Mouse (Mus musculus) embryonic facial prominence, embryonic 11.5 days (tissue): Measurements from ENCODE around the gene Chn2. TPM values are rescaled to one million over a fixed set of nuclear protein-coding genes. Genes with fewer than 3 reads are reported as not detected.

ENCODE experiments used
- ATAC-seq: fragments of 200-750 bp; cut with Nextera tagmentation; replicated peaks from 2 replicates; pipeline ENCODE4 v1.8.0; 2017; ENCODE audit warnings: low read depth; ENCODE audit not compliant: insufficient number of reproducible peaks, low FRiP score, low TSS enrichment
- DNase-seq: peaks from one replicate; pipeline ENCODE4 v3.0.0-alpha.2; 2015; ENCODE audit warnings: low spot score
- H3K27ac ChIP-seq: fragments of 300-500 bp; sonication (generic); replicated peaks from 2 replicates; pipeline ENCODE4 v1.5.1; 2014; ENCODE audit warnings: mild to moderate bottlenecking, low read depth, low read length, control low read depth
- H3K27me3 ChIP-seq: fragments of 300-500 bp; sonication (generic); 2 replicates; pipeline ENCODE4 v1.6.1; 2014; ENCODE audit warnings: mild to moderate bottlenecking, low read length, moderate library complexity, mixed read lengths; ENCODE audit not compliant: control insufficient read depth, insufficient read depth
- H3K36me3 ChIP-seq: fragments of 300-500 bp; sonication (generic); replicated peaks from 2 replicates; pipeline ENCODE4 v1.6.1; 2014; ENCODE audit warnings: low read depth, mild to moderate bottlenecking, low read length, moderate library complexity, mixed read lengths; ENCODE audit not compliant: control insufficient read depth, insufficient read depth
- H3K4me1 ChIP-seq: fragments of 300-500 bp; sonication (generic); 2 replicates; pipeline ENCODE4 v1.6.1; 2014; ENCODE audit warnings: low read length, mixed read lengths; ENCODE audit not compliant: control insufficient read depth, insufficient read depth
- H3K4me2 ChIP-seq: fragments of 300-500 bp; sonication (generic); 2 replicates; pipeline ENCODE4 v1.6.1; 2014; ENCODE audit warnings: low read depth, mild to moderate bottlenecking, control low read depth, low read length, moderate library complexity
- H3K4me3 ChIP-seq: fragments of 300-500 bp; sonication (generic); 2 replicates; pipeline ENCODE4 v1.5.1; 2014; ENCODE audit warnings: low read depth, low read length, control low read depth
- H3K9ac ChIP-seq: fragments of 300-500 bp; sonication (generic); replicated peaks from 2 replicates; pipeline ENCODE4 v1.6.1; 2014; ENCODE audit warnings: mild to moderate bottlenecking, control low read depth, low read length
- H3K9me3 ChIP-seq: fragments of 300-500 bp; sonication (generic); replicated peaks from 2 replicates; pipeline ENCODE4 v1.6.1; 2016; ENCODE audit warnings: mild to moderate bottlenecking, low read length, inconsistent platforms, mixed read lengths; ENCODE audit not compliant: control insufficient read depth
- WGBS: fragments of 180-500 bp; shearing (Covaris S2); extraction: QIAGEN DNeasy Blood & Tissue Kit; methylation state at CpG from one replicate; pipeline ENCODE4 v1.1.7; 2014; 5-methylcytosine and 5-hydroxymethylcytosine counted together
- polyA plus RNA-seq: library from polyadenylated mRNA; unstranded; fragments of >200 nt; fragmentation: Nextera tagmentation; extraction: Ambion mirVana; gene quantifications from 2 replicates; pipeline ENCODE4 v1.2.1, GENCODE M21; 2014

Chn2 gene
- polyA plus RNA-seq, 1 experiment from 2014 or later: 14.0 TPM

DNA sequence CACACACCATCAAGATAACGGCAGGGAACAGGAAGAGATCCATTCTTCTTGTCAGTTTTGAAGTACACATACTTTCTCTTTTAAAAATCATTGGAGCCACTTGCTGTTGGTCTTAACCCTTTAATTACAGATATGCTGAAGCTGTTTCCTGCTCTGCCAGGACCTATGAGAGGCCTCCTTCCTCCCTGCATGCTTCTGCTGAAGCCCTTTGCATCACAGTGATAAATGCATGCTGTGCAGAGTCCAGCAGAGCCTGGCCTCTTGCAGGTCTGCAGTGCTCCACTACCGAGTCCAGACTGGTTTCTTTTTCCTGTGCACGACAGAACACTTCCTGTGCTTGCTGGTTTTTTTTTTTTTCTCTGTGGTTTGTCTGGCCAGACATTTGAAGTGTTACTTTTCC, 119.0 kb downstream of the Chn2 start:
- H3K27me3 ChIP-seq: no peaks in the 10 kb centered on the region
- H3K36me3 ChIP-seq: no peaks in the 10 kb centered on the region
- DNase-seq (no peak), ATAC-seq (no peak)
- H3K4me3 ChIP-seq: no peak overlapping the region
- H3K9ac ChIP-seq: no peak overlapping the region
- no peak overlapping the region for H3K27ac ChIP-seq
- no peaks in the 10 kb centered on the region for H3K9me3 ChIP-seq
- H3K4me2 ChIP-seq: no peak overlapping the region
- WGBS: 48% methylated on average over 3 of the region's 3 CpGs
- H3K4me1 ChIP-seq: no peaks in the 10 kb centered on the region

- WGBS: 79% methylated on average over 3 of the region's 3 CpGs
- Histone ChIP-seq H3K4me2 (no peak overlapping the region), H3K9ac (no peak overlapping the region), H3K27ac (no peak overlapping the region), H3K36me3 (no peaks in the 10 kb centered on the region), H3K9me3 (no peaks in the 10 kb centered on the region), H3K4me1 (no peaks in the 10 kb centered on the region), H3K4me3 (no peak overlapping the region), H3K27me3 (no peaks in the 10 kb centered on the region)
- ATAC-seq: no peak
- no peak for DNase-seq
Observed at GRCm38 (mm10) chr6:54160677-54161076, 121.3 kb downstream of the Chn2 start.

DNA sequence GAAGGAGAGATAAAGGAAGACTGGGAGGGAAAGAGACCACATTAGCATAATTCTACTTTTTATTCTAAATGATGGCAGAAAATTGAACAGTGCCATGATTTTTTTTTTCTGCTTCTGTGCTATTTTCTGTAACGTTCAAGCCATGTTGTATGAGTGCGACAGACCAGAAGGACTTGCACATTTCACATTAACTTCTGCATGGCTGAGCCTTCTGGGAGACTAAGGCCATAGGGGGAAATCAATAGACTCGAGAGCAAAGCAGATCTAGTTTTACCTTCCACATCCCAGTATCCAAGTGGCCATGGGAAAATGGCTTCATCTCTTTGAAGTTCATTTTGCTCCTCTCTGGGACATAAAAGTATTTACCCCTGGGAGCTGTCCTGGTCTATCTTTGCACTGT, 121.9 kb downstream of the Chn2 start:
- Histone ChIP-seq H3K9me3 (no peaks in the 10 kb centered on the region), H3K27ac (no peak overlapping the region), H3K4me1 (no peaks in the 10 kb centered on the region), H3K9ac (no peak overlapping the region), H3K4me2 (no peak overlapping the region), H3K36me3 (no peaks in the 10 kb centered on the region), H3K4me3 (no peak overlapping the region), H3K27me3 (no peaks in the 10 kb centered on the region)
- DNase-seq (no peak), ATAC-seq (no peak)
- WGBS: 76% methylated on average over 3 of the region's 3 CpGs

- H3K9ac ChIP-seq: no peak overlapping the region
- no peaks in the 10 kb centered on the region for H3K9me3 ChIP-seq
- H3K27ac ChIP-seq: no peak overlapping the region
- H3K4me3 ChIP-seq: no peak overlapping the region
- 86% methylated on average over 5 of the region's 5 CpGs for WGBS
- H3K27me3 ChIP-seq: no peaks in the 10 kb centered on the region
- ATAC-seq (no peak), DNase-seq (no peak)
- no peaks in the 10 kb centered on the region for H3K4me1 ChIP-seq
- no peaks in the 10 kb centered on the region for H3K36me3 ChIP-seq
- no peak overlapping the region for H3K4me2 ChIP-seq
Observed at GRCm38 (mm10) chr6:54162321-54162720, 123.0 kb downstream of the Chn2 start.

- Histone ChIP-seq H3K4me2 (no peak overlapping the region), H3K9me3 (no peaks in the 10 kb centered on the region), H3K4me3 (no peak overlapping the region), H3K27ac (no peak overlapping the region), H3K36me3 (no peaks in the 10 kb centered on the region), H3K27me3 (no peaks in the 10 kb centered on the region), H3K4me1 (no peaks in the 10 kb centered on the region), H3K9ac (no peak overlapping the region)
- WGBS: 83% methylated on average over 9 of the region's 9 CpGs
- ATAC-seq: no peak
- DNase-seq: no peak
Observed at GRCm38 (mm10) chr6:54162786-54163185, 123.4 kb downstream of the Chn2 start.

DNA sequence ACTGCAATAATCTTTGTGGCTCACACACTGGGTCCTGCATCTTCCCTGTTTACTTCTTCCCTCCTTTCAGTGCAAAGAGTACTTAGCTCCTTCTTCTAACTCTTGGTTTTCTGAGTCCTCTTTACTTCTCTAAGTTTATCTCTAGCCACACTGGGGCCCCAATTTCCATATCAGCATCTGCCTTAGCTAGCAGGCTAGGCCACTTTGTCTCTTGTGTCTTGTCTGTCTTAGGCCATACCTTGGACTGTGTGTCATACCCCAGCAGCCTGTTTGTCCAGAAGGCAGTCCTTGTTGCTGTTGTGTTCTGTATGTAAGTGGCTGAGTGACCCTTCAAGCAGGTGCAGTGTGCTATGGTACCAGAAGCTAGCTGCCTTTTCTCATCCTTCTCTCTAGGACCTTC, 124.3 kb downstream of the Chn2 start:
- ATAC-seq: no peak
- Histone ChIP-seq H3K36me3 (no peaks in the 10 kb centered on the region), H3K4me1 (no peaks in the 10 kb centered on the region), H3K27ac (no peak overlapping the region), H3K4me2 (no peak overlapping the region), H3K27me3 (no peaks in the 10 kb centered on the region), H3K4me3 (no peak overlapping the region), H3K9me3 (no peaks in the 10 kb centered on the region), H3K9ac (no peak overlapping the region)
- no peak for DNase-seq

DNA sequence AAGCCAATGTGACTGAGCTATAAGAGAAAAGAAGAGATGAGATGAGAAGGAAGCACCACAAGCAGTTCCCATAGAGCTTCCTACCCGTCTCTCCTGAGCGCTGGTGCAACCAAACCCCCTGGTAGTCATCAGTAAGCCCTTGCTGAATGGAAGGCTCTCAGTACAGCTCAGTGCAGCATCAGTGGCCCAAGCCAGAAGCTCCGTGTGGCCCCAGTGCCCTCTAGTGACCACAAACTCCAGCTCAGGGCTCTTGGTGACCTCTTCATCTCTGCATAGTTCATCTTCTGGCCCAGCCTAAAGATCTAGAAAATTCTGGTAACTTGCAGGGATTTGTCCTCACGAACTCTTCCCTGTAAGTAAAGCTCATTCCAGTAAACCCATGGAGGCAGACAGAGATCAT, 125.4 kb downstream of the Chn2 start:
- WGBS: 41% methylated on average over 4 of the region's 4 CpGs
- no peak for ATAC-seq

GRCm38 (mm10) chr6:54165246-54165645, 125.9 kb downstream of the Chn2 start:
- no peak overlapping the region for H3K4me2 ChIP-seq

More for the DNA sequence above, 125.4 kb downstream of the Chn2 start:
- Histone ChIP-seq H3K27ac (no peak overlapping the region), H3K4me1 (no peaks in the 10 kb centered on the region), H3K27me3 (no peaks in the 10 kb centered on the region), H3K9ac (no peak overlapping the region), H3K4me2 (no peak overlapping the region), H3K4me3 (no peak overlapping the region), H3K36me3 (no peaks in the 10 kb centered on the region), H3K9me3 (no peaks in the 10 kb centered on the region)
- peak; percentile 27 for DNase-seq

More at GRCm38 (mm10) chr6:54165246-54165645, 125.9 kb downstream of the Chn2 start:
- H3K36me3 ChIP-seq: no peaks in the 10 kb centered on the region
- ATAC-seq: no peak
- no peaks in the 10 kb centered on the region for H3K9me3 ChIP-seq
- H3K27me3 ChIP-seq: no peaks in the 10 kb centered on the region
- no peak overlapping the region for H3K9ac ChIP-seq
- no peak overlapping the region for H3K27ac ChIP-seq
- H3K4me1 ChIP-seq: no peaks in the 10 kb centered on the region
- H3K4me3 ChIP-seq: no peak overlapping the region
- WGBS: 86% methylated on average over 7 of the region's 7 CpGs
- DNase-seq: no peak
